Mouse (Mus musculus): ENCODE results near the gene Pik3ca.
"Not testable (repeated sequence)": the region's sequence is repeated elsewhere in the genome, so short reads cannot be mapped to it uniquely, and the experiment has no call there.

Pik3ca gene

DNA sequence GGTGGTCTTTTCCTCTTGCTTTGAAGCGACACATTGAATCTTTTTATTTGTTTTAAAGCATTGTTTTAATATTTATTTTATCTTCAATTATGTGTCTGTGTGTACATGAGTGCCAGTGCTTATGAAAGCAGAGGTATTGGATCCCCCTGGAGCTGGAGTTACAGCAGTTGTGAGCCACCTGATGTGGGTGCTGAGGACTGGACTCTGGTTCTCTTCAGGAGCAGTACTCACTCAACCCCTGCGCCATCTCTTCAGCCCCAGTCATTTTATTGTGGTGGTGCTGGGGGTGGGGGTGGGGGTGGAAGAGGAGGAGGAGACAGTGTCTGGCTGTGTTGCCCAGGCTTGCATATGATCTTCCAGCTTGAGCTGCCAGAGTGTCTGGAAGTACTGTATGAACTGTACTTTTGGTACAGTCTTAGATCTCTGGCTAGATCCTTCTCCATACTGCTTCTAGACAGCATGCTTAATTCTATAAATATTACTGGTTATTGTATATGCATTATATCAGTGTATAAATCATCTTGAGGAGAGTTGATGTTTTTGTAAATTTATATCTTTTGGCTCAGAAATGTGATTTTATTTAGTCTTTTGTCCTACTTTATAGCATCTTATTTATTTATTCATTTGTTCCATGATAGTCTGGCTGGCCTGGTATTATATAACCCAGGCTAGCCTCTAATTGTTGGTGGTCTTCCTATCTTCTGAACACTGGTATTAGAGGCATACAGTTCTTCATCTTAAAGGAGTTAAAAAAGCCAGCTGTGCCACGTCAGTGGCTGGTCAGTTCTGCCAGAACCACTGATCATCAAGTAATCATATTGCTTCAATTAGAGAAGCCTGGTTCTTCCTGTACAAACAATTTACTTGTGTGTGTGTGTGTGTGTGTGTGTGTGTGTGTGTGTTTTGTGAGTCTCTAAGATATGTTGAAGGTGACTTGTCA is 18.2 kb downstream of the Pik3ca start:
- no peaks in the 10 kb centered on the region for H3K27me3 ChIP-seq (ENCODE audit: control insufficient read depth, insufficient read depth, low read length, poor library complexity, severe bottlenecking)
- H3K36me3 ChIP-seq (ENCODE audit: control insufficient read depth, insufficient read depth, low read length, poor library complexity, severe bottlenecking), result no peaks in the 10 kb centered on the region
- DNase-seq (ENCODE audit: low read depth, low spot score), result no peak

DNA sequence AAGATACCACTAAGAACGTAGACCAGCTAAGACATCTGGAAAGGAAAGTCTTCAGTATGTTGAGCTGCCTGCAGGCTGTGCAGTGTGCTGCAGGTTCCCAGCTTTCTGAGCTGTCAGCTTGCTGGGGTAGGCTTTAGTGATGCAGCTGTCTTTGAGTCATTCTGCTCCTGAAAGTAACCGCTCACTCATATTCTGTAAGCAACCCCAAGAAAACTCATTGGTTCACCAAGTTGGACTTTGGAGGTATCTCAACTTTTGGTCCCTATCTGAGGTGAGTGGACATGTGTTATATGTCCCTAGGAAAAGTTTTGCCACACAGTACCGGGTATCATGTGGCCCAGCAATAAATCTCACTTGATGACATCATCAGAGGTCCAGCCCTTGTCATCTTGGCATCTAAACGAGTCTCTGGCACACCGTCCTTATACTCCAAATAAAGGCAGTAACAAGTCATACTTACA is 20.3 kb downstream of the Pik3ca start:
- H3K36me3 ChIP-seq (ENCODE audit: control insufficient read depth, insufficient read depth, low read length, poor library complexity, severe bottlenecking), result no peaks in the 10 kb centered on the region
- no peaks in the 10 kb centered on the region for H3K27me3 ChIP-seq (ENCODE audit: control insufficient read depth, insufficient read depth, low read length, poor library complexity, severe bottlenecking)
- DNase-seq (ENCODE audit: low read depth, low spot score), result no peak

DNA sequence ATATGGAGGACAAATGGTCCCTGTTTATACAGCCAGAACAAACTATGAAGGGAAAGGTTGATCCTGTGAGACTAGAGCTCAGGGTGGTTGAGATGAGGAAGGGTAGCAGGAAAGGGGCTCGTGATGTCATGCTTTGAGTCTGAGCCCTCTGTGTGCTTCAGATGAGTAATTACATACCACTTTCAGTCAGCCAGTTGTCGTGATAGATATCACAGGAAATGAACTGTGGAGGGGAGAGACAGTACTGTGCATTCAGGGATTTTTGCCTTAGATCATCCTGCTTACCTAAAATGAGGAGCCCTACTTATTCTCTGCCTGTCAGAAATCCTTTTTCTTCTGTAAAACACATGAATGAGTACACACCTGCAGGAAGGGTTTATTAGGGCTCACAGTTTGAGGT is 22.4 kb downstream of the Pik3ca start:
- Histone ChIP-seq H3K36me3 (ENCODE audit: control insufficient read depth, insufficient read depth, low read length, poor library complexity, severe bottlenecking) (no peaks in the 10 kb centered on the region), H3K27me3 (ENCODE audit: control insufficient read depth, insufficient read depth, low read length, poor library complexity, severe bottlenecking) (no peaks in the 10 kb centered on the region)
- DNase-seq (ENCODE audit: low read depth, low spot score), result peak; percentile 25

DNA sequence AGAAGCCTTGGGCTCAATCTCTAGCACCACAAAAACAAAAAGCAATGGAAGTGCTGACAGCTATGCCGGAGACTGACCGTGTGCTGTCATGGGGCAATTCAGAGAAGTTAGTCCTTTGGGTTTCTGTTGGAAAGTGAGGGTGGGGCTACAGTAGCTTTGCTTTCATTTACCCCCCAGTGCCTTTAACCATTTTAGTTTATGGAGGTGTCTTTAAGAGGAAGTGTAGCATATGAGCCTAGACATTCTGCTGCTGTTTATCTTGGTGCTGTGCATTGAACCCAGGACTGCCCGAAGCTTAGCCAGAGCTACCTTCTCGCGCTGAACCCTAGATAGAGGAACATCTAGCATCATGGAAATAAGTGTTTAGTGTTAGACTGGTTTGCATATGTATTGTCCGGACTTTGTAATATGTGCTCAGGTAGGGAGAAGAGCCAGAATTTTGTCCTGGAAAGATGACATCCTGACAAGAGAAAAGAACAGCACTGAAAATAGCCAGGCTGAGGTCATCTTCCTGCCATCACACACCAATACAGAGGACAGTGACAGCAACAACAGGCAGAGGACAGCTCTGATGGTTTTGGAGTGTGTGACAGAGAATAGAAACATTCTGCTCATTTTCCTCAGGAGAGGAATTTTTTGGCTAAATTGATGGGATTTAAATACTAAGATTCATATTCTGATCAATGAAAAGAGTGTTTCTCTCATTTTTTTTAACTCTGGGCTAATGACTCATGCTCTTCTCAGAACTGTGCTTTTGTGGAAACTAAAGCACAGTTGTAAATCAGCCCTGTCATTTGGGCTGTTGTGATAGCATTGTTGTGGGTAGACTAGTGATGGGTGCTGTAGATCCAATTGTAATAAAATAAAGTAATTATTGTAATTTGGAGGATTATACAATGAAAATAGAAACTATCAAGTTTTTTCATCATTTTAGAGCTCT is 23.9 kb downstream of the Pik3ca start:
- Histone ChIP-seq H3K36me3 (ENCODE audit: control insufficient read depth, insufficient read depth, low read length, poor library complexity, severe bottlenecking) (no peaks in the 10 kb centered on the region), H3K27me3 (ENCODE audit: control insufficient read depth, insufficient read depth, low read length, poor library complexity, severe bottlenecking) (no peaks in the 10 kb centered on the region)
- DNase-seq (ENCODE audit: low read depth, low spot score), result peak; percentile 68

DNA sequence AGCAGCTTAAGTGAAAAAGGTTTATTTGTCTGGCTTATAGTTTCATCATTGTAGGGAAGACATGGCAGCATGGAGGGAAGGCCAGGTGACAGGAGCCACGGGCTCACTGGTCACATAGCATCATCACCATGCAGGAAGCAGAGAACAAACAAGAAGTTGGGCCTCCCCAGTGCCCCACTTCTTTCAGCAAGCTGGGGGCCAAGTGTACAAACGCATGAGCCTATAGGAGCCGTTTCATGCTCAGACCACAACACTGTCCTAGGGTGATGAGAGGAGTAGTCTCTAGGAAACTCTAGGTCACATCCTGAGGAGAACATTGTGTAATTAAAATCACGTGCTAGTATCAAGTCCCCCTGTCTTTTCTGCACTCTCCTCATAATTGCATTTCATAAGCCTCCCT is 30.2 kb downstream of the Pik3ca start:
- Histone ChIP-seq H3K27me3 (ENCODE audit: control insufficient read depth, insufficient read depth, low read length, poor library complexity, severe bottlenecking) (no peaks in the 10 kb centered on the region), H3K36me3 (ENCODE audit: control insufficient read depth, insufficient read depth, low read length, poor library complexity, severe bottlenecking) (no peaks in the 10 kb centered on the region)
- DNase-seq (ENCODE audit: low read depth, low spot score), result no peak

DNA sequence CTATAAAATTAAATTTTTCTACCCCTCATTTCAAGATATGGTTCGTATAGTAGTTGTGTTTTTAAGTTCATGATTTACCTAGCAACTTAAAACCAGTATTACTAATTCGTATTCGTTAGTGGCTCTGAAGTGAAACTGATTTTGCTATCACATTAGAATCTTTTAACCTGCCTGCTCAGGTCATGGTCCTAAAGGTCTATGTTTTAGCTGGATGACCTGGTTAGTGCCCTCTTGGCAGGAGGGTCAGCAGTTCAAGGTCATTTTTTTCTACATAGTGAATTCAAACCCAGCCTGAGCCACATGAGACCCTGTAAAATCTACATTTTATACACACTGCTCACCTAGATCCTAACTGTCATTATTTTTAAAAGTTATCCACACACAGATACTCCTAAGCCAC is 30.9 kb downstream of the Pik3ca start:
- no peak for DNase-seq (ENCODE audit: low read depth, low spot score)
- Histone ChIP-seq H3K27me3 (ENCODE audit: control insufficient read depth, insufficient read depth, low read length, poor library complexity, severe bottlenecking) (no peaks in the 10 kb centered on the region), H3K36me3 (ENCODE audit: control insufficient read depth, insufficient read depth, low read length, poor library complexity, severe bottlenecking) (no peaks in the 10 kb centered on the region)

DNA sequence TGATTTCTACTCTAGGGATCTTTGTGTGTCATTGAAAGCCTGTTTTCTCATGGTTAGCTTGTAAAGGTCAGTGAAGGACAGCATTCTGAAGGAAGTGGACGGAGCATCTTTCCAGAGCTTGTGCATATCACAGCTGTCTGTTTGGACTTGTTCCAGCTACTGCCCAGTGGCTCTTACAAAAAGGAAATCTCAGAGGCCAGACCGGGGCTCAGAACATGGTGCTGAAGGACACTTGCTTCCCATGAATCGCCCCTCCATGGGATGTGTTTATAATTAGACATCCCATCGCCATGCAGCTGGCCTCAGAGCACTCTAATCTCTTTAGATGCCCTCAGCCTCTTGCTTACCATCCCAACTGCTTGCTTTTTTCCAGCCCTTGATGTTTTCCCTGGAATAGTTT is 31.4 kb downstream of the Pik3ca start:
- no peaks in the 10 kb centered on the region for H3K36me3 ChIP-seq (ENCODE audit: control insufficient read depth, insufficient read depth, low read length, poor library complexity, severe bottlenecking)
- H3K27me3 ChIP-seq (ENCODE audit: control insufficient read depth, insufficient read depth, low read length, poor library complexity, severe bottlenecking), result no peaks in the 10 kb centered on the region
- DNase-seq (ENCODE audit: low read depth, low spot score), result no peak

DNA sequence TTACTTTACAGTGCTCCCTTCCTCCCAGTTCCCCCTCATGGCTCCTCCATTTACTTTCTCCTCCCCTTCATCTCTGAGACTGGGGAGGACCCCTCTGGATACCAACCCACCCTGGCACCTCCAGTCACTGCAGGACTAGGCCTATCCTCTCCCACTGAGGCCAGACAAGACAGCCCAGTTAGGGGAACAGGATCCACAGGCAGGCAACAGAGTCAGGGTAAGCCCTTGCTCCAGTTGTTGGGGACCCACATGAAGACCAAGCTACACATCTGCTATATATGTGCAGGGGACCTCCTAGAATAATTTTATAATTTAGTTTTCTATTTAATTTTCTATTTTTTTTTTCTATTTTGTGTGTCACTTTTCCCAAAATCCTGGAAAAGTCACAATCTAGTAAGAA is 31.9 kb downstream of the Pik3ca start:
- not testable (repeated sequence) for H3K36me3 ChIP-seq (ENCODE audit: control insufficient read depth, insufficient read depth, low read length, poor library complexity, severe bottlenecking); H3K27me3 ChIP-seq (ENCODE audit: control insufficient read depth, insufficient read depth, low read length, poor library complexity, severe bottlenecking); DNase-seq (ENCODE audit: low read depth, low spot score)

DNA sequence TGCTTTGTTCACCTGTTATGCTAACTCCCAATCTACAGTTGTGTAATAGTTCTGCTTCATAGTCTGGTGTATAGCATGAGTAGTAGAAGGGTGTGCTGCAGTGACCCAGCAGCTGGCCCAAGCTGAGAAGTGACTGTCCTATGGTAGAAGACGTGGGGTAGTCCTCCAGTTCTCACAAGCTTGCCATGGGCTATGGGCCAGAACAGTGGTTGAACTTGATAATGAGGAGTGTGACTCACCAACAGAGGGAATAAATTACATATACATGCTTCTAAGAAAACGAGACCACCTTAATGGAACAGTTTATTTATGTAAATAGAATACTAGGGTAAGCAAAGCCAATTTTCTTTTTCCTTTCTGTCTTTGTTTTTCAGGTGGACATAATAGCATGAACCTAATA is 32.9 kb downstream of the Pik3ca start:
- no peaks in the 10 kb centered on the region for H3K36me3 ChIP-seq (ENCODE audit: control insufficient read depth, insufficient read depth, low read length, poor library complexity, severe bottlenecking)
- no peaks in the 10 kb centered on the region for H3K27me3 ChIP-seq (ENCODE audit: control insufficient read depth, insufficient read depth, low read length, poor library complexity, severe bottlenecking)
- DNase-seq (ENCODE audit: low read depth, low spot score), result no peak

DNA sequence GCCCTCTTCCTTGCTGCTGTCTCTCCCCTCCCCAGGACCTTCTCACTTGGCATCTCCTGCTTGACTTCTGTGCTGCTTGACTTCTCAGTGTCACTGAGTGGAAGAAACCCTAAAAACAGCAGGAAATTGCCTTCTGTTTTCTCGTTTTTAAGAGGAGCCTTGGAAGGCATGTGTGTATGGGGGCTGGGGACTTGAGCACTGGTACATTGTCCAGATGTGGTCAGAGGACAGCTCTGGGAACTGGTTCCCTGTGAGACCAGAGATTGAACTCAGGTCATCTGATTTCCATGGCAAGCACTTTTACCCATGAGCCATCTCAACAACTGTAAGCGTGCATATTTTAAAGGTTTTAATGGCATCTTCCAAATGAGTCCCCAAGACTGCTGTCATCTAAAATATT is 36.5 kb downstream of the Pik3ca start:
- no peak for DNase-seq (ENCODE audit: low read depth, low spot score)
- Histone ChIP-seq H3K36me3 (ENCODE audit: control insufficient read depth, insufficient read depth, low read length, poor library complexity, severe bottlenecking) (peaks cover 12% of the 10 kb centered on the region), H3K27me3 (ENCODE audit: control insufficient read depth, insufficient read depth, low read length, poor library complexity, severe bottlenecking) (no peaks in the 10 kb centered on the region)

DNA sequence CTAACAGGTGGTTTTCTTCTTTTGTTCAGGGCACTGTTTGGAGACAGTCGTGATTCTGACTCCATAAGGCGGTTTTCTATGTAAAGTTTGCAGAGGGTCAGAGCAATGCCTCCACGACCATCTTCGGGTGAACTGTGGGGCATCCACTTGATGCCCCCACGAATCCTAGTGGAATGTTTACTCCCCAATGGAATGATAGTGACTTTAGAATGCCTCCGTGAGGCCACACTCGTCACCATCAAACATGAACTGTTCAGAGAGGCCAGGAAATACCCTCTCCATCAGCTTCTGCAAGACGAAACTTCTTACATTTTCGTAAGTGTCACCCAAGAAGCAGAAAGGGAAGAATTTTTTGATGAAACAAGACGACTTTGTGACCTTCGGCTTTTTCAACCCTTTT is 38.6 kb downstream of the Pik3ca start:
- no peaks in the 10 kb centered on the region for H3K27me3 ChIP-seq (ENCODE audit: control insufficient read depth, insufficient read depth, low read length, poor library complexity, severe bottlenecking)
- H3K36me3 ChIP-seq (ENCODE audit: control insufficient read depth, insufficient read depth, low read length, poor library complexity, severe bottlenecking), result peaks cover 12% of the 10 kb centered on the region
- no peak for DNase-seq (ENCODE audit: low read depth, low spot score)

DNA sequence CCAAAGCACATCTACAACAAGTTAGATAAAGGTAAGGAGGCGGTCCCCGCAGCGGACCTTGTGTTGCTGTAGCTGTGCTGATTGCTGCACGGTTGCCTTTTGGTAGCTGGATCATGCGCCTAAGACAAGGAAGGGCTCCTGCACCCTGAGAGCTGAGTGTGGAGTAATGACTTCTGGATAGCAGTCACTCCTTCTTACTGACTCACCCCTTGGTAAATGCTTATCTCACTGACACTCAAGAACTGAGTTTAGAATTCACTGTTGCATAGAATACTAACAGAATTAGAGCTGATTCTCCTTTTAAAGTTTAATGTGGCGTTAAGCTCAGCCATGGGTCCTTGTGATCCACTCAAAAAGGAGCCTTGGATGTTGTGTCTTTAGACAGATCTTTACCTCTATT is 39.8 kb downstream of the Pik3ca start:
- no peaks in the 10 kb centered on the region for H3K27me3 ChIP-seq (ENCODE audit: control insufficient read depth, insufficient read depth, low read length, poor library complexity, severe bottlenecking)
- H3K36me3 ChIP-seq (ENCODE audit: control insufficient read depth, insufficient read depth, low read length, poor library complexity, severe bottlenecking), result peaks cover 14% of the 10 kb centered on the region
- DNase-seq (ENCODE audit: low read depth, low spot score), result no peak

DNA sequence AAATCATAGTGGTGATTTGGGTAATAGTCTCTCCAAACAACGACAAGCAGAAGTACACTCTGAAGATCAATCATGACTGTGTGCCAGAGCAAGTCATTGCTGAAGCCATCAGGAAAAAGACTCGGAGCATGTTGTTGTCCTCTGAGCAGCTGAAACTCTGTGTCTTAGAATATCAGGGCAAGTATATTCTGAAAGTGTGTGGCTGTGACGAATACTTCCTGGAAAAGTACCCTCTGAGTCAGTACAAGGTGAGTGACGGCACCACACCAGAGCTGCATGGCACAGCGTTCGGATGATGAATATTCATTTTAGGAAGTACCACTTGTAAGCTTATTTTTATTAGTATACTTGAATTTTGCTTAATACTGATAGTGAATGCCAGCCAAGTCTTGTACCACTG is 40.3 kb downstream of the Pik3ca start:
- DNase-seq (ENCODE audit: low read depth, low spot score), result no peak
- no peaks in the 10 kb centered on the region for H3K27me3 ChIP-seq (ENCODE audit: control insufficient read depth, insufficient read depth, low read length, poor library complexity, severe bottlenecking)
- H3K36me3 ChIP-seq (ENCODE audit: control insufficient read depth, insufficient read depth, low read length, poor library complexity, severe bottlenecking), result peaks cover 14% of the 10 kb centered on the region

DNA sequence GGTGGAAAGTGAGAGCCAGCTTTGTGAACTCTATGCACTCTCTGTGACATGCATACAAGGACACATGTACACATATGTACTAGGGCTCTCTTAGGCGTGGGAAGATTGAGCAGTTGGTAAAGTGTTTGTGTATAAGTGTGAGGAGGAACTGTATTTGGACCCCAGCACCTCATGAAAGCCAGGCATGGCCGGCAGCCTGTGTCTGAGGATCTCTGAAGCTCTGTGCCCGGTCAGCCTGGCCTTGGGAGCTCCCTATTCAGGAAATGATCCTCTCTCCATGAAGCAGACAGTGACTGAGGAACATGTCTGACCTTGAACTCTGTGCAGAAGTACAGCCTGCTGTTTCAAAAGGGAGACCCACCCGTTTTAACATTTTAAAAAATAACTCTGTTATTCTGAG is 41.2 kb downstream of the Pik3ca start:
- Histone ChIP-seq H3K27me3 (ENCODE audit: control insufficient read depth, insufficient read depth, low read length, poor library complexity, severe bottlenecking) (no peaks in the 10 kb centered on the region), H3K36me3 (ENCODE audit: control insufficient read depth, insufficient read depth, low read length, poor library complexity, severe bottlenecking) (peaks cover 14% of the 10 kb centered on the region)
- DNase-seq (ENCODE audit: low read depth, low spot score), result no peak

DNA sequence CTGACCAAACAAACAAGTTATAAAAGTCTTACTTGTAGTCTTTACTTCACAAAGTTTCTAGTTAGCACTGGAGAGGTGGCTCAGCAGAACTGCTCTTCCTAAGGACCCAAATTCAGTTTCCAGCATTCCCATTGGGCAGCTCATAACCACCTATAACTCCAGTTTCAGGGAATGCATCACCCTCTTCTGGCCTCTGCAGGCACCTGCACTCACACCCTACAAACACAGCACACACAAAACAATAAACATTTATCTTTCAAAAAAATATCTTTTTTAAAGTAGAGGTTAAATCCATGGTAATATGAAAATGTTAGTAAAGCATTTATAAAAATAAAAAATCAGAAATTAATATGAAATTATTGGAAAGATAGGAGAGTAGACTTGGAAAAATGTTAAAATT is 44.2 kb downstream of the Pik3ca start:
- DNase-seq (ENCODE audit: low read depth, low spot score), result no peak
- no peaks in the 10 kb centered on the region for H3K27me3 ChIP-seq (ENCODE audit: control insufficient read depth, insufficient read depth, low read length, poor library complexity, severe bottlenecking)
- H3K36me3 ChIP-seq (ENCODE audit: control insufficient read depth, insufficient read depth, low read length, poor library complexity, severe bottlenecking), result peaks cover 16% of the 10 kb centered on the region
